Mouse (Mus musculus) kidney, adult 2 months (tissue): ENCODE data around the gene Usp33. TPM values are rescaled to one million over a fixed set of nuclear protein-coding genes. Genes with fewer than 3 reads are reported as not detected.
"Not testable (repeated sequence)": the region's sequence is repeated elsewhere in the genome, so short reads cannot be mapped to it uniquely, and the experiment has no call there.

Experiments used
- DNase-seq: peaks from one replicate; pipeline ENCODE4 v3.0.0; 2021
- H3K27ac ChIP-seq: fragments of 200-500 bp; 2 replicates; pipeline ENCODE4 v1.5.1; 2012; ENCODE audit warnings: low read depth, low read length, control low read depth, inconsistent platforms; ENCODE audit not compliant: insufficient read depth
- H3K27me3 ChIP-seq: fragments of 200-500 bp; replicated peaks from 2 replicates; pipeline ENCODE4 v1.6.1; 2012; ENCODE audit warnings: mild to moderate bottlenecking, moderate library complexity, low read length, inconsistent platforms; ENCODE audit not compliant: control insufficient read depth, insufficient read depth
- H3K36me3 ChIP-seq: fragments of 200-500 bp; 2 replicates; pipeline ENCODE4 v1.6.1; 2012; ENCODE audit warnings: mild to moderate bottlenecking, moderate library complexity, low read length, inconsistent platforms; ENCODE audit not compliant: control insufficient read depth, insufficient read depth
- H3K4me1 ChIP-seq: fragments of 200-500 bp; 2 replicates; pipeline ENCODE4 v1.6.1; 2011; ENCODE audit warnings: low read length; ENCODE audit not compliant: control insufficient read depth, insufficient read depth
- H3K4me3 ChIP-seq: fragments of 200-500 bp; 2 replicates; pipeline ENCODE4 v1.5.1; 2011; ENCODE audit warnings: mild to moderate bottlenecking, low read depth, low read length, control low read depth; ENCODE audit not compliant: insufficient read depth
- CTCF ChIP-seq: fragments of 200-500 bp; conservative IDR thresholded peaks from 2 replicates; pipeline ENCODE4 v1.5.1; 2011; ENCODE audit warnings: low read depth, mild to moderate bottlenecking, control low read depth, low read length, moderate library complexity, mixed read lengths; ENCODE audit not compliant: insufficient read depth, insufficient read length
- POLR2A ChIP-seq: fragments of 200-500 bp; IDR thresholded peaks from one replicate; pipeline ENCODE4 v1.6.1; 2011; ENCODE audit warnings: low read depth, low read length, control low read depth
- WGBS: fragments of 180-500 bp; shearing (Covaris S2); methylation state at CpG from one replicate; pipeline ENCODE4 v1.1.7; 2018; 5-methylcytosine and 5-hydroxymethylcytosine counted together
- polyA plus RNA-seq: library from polyadenylated mRNA; depleted of rRNA; stranded (reverse); fragments of >200 nt; gene quantifications from 2 replicates; pipeline ENCODE4 v1.2.3, GENCODE M21; 2012

Gene Usp33
- polyA plus RNA-seq, 1 experiment = 21.0 TPM

GRCm38 (mm10) chr3:152308485-152309249, 37.6 kb upstream of the Usp33 start:
- Histone ChIP-seq H3K27me3 (no peaks in the 10 kb centered on the region), H3K27ac (no peak overlapping the region), H3K4me3 (no peak overlapping the region), H3K36me3 (no peaks in the 10 kb centered on the region), H3K4me1 (peaks cover 2% of the 10 kb centered on the region; the same call in 1 of the 2 replicates)
- 57% methylated on average over 10 of the region's 10 CpGs for whole genome bisulfite sequencing
- TF ChIP-seq POLR2A = no peak
- no peak for TF ChIP-seq CTCF
- DNase-seq = no peak

- WGBS = 89% methylated on average over 9 of the region's 9 CpGs
- DNase-seq = no peak
- H3K27me3 ChIP-seq = no peaks in the 10 kb centered on the region
- no peaks in the 10 kb centered on the region for H3K36me3 ChIP-seq
- no peak overlapping the region for H3K4me3 ChIP-seq
- H3K4me1 ChIP-seq = no peaks in the 10 kb centered on the region; the same call in 1 of the 2 replicates
- H3K27ac ChIP-seq = no peak overlapping the region
- TF ChIP-seq POLR2A (no peak), CTCF (no peak)
These were observed 37.0 kb upstream of the Usp33 start for GRCm38 (mm10) chr3:152309250-152309645.

- not testable (repeated sequence) for H3K27me3 ChIP-seq, DNase-seq, H3K36me3 ChIP-seq, H3K4me3 ChIP-seq, H3K27ac ChIP-seq, H3K4me1 ChIP-seq
- WGBS = 77% methylated on average over 14 of the region's 14 CpGs
These were observed 31.6 kb upstream of the Usp33 start for GRCm38 (mm10) chr3:152314666-152315065.

- WGBS = 4% methylated on average over 7 of the region's 7 CpGs
- TF ChIP-seq CTCF = peak; percentile 100; the same call in 1 of the 2 replicates
- no peak for TF ChIP-seq POLR2A
These were observed 30.7 kb upstream of the Usp33 start for GRCm38 (mm10) chr3:152315613-152316012.

GRCm38 (mm10) chr3:152316447-152317173, 29.7 kb upstream of the Usp33 start:
- not testable (repeated sequence) for H3K4me1 ChIP-seq, DNase-seq, H3K4me3 ChIP-seq, H3K36me3 ChIP-seq, H3K27ac ChIP-seq, H3K27me3 ChIP-seq
- 86% methylated on average over 9 of the region's 9 CpGs for WGBS

More at GRCm38 (mm10) chr3:152315613-152316012, 30.7 kb upstream of the Usp33 start:
- no peaks in the 10 kb centered on the region for H3K4me1 ChIP-seq
- no peaks in the 10 kb centered on the region for H3K36me3 ChIP-seq
- DNase-seq = peak; percentile 90
- no peak overlapping the region for H3K4me3 ChIP-seq
- no peaks in the 10 kb centered on the region for H3K27me3 ChIP-seq
- H3K27ac ChIP-seq = no peak overlapping the region

GRCm38 (mm10) chr3:152320972-152321645, 25.2 kb upstream of the Usp33 start:
- Histone ChIP-seq H3K36me3 (no peaks in the 10 kb centered on the region), H3K27ac (no peak overlapping the region), H3K4me1 (no peaks in the 10 kb centered on the region), H3K27me3 (no peaks in the 10 kb centered on the region), H3K4me3 (no peak overlapping the region)
- 87% methylated on average over 10 of the region's 10 CpGs for WGBS
- DNase-seq = no peak
- TF ChIP-seq CTCF (peak; percentile 44), POLR2A (no peak)
